Mouse (Mus musculus): ENCODE data around the gene Lrrc7. TPM values are rescaled to one million over a fixed set of nuclear protein-coding genes. Genes with fewer than 3 reads are reported as not detected.

Gene Lrrc7
- polyA plus RNA-seq, 1 experiment from 2014 or later, result 0.05 TPM

- ATAC-seq (ENCODE audit: insufficient read depth), result no peak
Measured at GRCm38 (mm10) chr3:158065256-158065655, 496.8 kb downstream of the Lrrc7 start.

GRCm38 (mm10) chr3:158061811-158062523 lies 500.1 kb downstream of the Lrrc7 start:
- no peak overlapping the region for H3K4me2 ChIP-seq
- peaks cover 45% of the 10 kb centered on the region for H3K36me3 ChIP-seq (replicated peaks)
- ATAC-seq (ENCODE audit: insufficient read depth), result peak; percentile 72
- WGBS (ENCODE audit: insufficient replicate concordance), result 64% methylated on average over 5 of the region's 5 CpGs
- H3K27me3 ChIP-seq, result no peaks in the 10 kb centered on the region
- H3K9ac ChIP-seq, result no peak overlapping the region
- 0 out of 2 replicates have a peak overlapping the region, but pooled peaks have one; percentile 31 for H3K27ac ChIP-seq (replicated peaks)
- no peaks in the 10 kb centered on the region for H3K9me3 ChIP-seq (replicated peaks)
- no peak overlapping the region for H3K4me3 ChIP-seq (replicated peaks)
- H3K4me1 ChIP-seq (replicated peaks), result no peaks in the 10 kb centered on the region

More at GRCm38 (mm10) chr3:158065256-158065655, 496.8 kb downstream of the Lrrc7 start:
- Histone ChIP-seq H3K9me3 (replicated peaks) (no peaks in the 10 kb centered on the region), H3K36me3 (replicated peaks) (peaks cover 19% of the 10 kb centered on the region), H3K9ac (no peak overlapping the region), H3K4me3 (replicated peaks) (no peak overlapping the region), H3K27ac (replicated peaks) (no peak overlapping the region), H3K4me1 (replicated peaks) (no peaks in the 10 kb centered on the region), H3K27me3 (no peaks in the 10 kb centered on the region), H3K4me2 (no peak overlapping the region)
- 80% methylated on average over 2 of the region's 2 CpGs for WGBS (ENCODE audit: insufficient replicate concordance)

GRCm38 (mm10) chr3:158060621-158061291 lies 501.3 kb downstream of the Lrrc7 start:
- H3K9ac ChIP-seq, result no peak overlapping the region
- H3K4me3 ChIP-seq (replicated peaks), result no peak overlapping the region
- no peaks in the 10 kb centered on the region for H3K27me3 ChIP-seq
- H3K9me3 ChIP-seq (replicated peaks), result no peaks in the 10 kb centered on the region
- no peaks in the 10 kb centered on the region for H3K4me1 ChIP-seq (replicated peaks)
- H3K4me2 ChIP-seq, result no peak overlapping the region
- 69% methylated on average over 2 of the region's 2 CpGs for WGBS (ENCODE audit: insufficient replicate concordance)
- no peak for ATAC-seq (ENCODE audit: insufficient read depth)
- H3K36me3 ChIP-seq (replicated peaks), result peaks cover 55% of the 10 kb centered on the region
- H3K27ac ChIP-seq (replicated peaks), result no peak overlapping the region

- H3K4me3 ChIP-seq (replicated peaks), result no peak overlapping the region
- no peak for ATAC-seq (ENCODE audit: insufficient read depth)
- no peaks in the 10 kb centered on the region for H3K27me3 ChIP-seq
- H3K9ac ChIP-seq, result no peak overlapping the region
- H3K9me3 ChIP-seq (replicated peaks), result no peaks in the 10 kb centered on the region
- H3K27ac ChIP-seq (replicated peaks), result no peak overlapping the region
- no peaks in the 10 kb centered on the region for H3K4me1 ChIP-seq (replicated peaks)
- peaks cover 29% of the 10 kb centered on the region for H3K36me3 ChIP-seq (replicated peaks)
- H3K4me2 ChIP-seq, result no peak overlapping the region
- 76% methylated on average over 2 of the region's 2 CpGs for WGBS (ENCODE audit: insufficient replicate concordance)
Measured at GRCm38 (mm10) chr3:158049508-158049907, 512.5 kb downstream of the Lrrc7 start.

GRCm38 (mm10) chr3:158040755-158041154 lies 521.3 kb downstream of the Lrrc7 start:
- Histone ChIP-seq H3K9me3 (replicated peaks) (no peaks in the 10 kb centered on the region), H3K9ac (no peak overlapping the region), H3K4me3 (replicated peaks) (no peak overlapping the region), H3K4me1 (replicated peaks) (peaks cover 8% of the 10 kb centered on the region), H3K4me2 (no peak overlapping the region), H3K27ac (replicated peaks) (no peak overlapping the region), H3K36me3 (replicated peaks) (no peaks in the 10 kb centered on the region), H3K27me3 (no peaks in the 10 kb centered on the region)
- ATAC-seq (ENCODE audit: insufficient read depth), result no peak
- 73% methylated on average over 2 of the region's 2 CpGs for WGBS (ENCODE audit: insufficient replicate concordance)

GRCm38 (mm10) chr3:158038106-158038505 lies 523.9 kb downstream of the Lrrc7 start:
- H3K36me3 ChIP-seq (replicated peaks), result no peaks in the 10 kb centered on the region
- ATAC-seq (ENCODE audit: insufficient read depth), result no peak
- peak overlapping the region; percentile 76; the same call in 1 of the 2 replicates for H3K4me2 ChIP-seq
- no peak overlapping the region for H3K9ac ChIP-seq
- H3K9me3 ChIP-seq (replicated peaks), result no peaks in the 10 kb centered on the region
- H3K27me3 ChIP-seq, result no peaks in the 10 kb centered on the region
- 67% methylated on average over 3 of the region's 3 CpGs for WGBS (ENCODE audit: insufficient replicate concordance)
- no peak overlapping the region for H3K27ac ChIP-seq (replicated peaks)
- peak overlapping the region; percentile 29; the same call in 1 of the 2 replicates for H3K4me3 ChIP-seq (replicated peaks)
- peaks cover 18% of the 10 kb centered on the region for H3K4me1 ChIP-seq (replicated peaks)

- Histone ChIP-seq H3K4me2 (peak within 1 kb of the TSS; percentile 76), H3K27ac (replicated peaks) (peak within 1 kb of the TSS; percentile 95), H3K4me3 (replicated peaks) (peak within 1 kb of the TSS; percentile 93), H3K27me3 (no peaks in the 10 kb centered on the region), H3K9ac (peak within 1 kb of the TSS; percentile 83), H3K9me3 (replicated peaks) (no peaks in the 10 kb centered on the region), H3K36me3 (replicated peaks) (no peaks in the 10 kb centered on the region), H3K4me1 (replicated peaks) (peaks cover 29% of the 10 kb centered on the region)
- ATAC-seq (ENCODE audit: insufficient read depth), result peak; percentile 90
- under 1% methylated on average over 55 of the region's 55 CpGs for whole genome bisulfite sequencing (ENCODE audit: insufficient replicate concordance)
Measured at GRCm38 (mm10) chr3:158036329-158036988, 525.6 kb downstream of the Lrrc7 start, which contains the start of the genes Srsf11 and Lrrc40. Gene Srsf11 (minus strand): TSS chr3:158036639. Gene Lrrc40 (plus strand): TSS chr3:158036662.

- peaks cover 29% of the 10 kb centered on the region for H3K4me1 ChIP-seq (replicated peaks)
- H3K27ac ChIP-seq (replicated peaks), result peak overlapping the region; percentile 95
- peak overlapping the region; percentile 83 for H3K9ac ChIP-seq
- no peaks in the 10 kb centered on the region for H3K36me3 ChIP-seq (replicated peaks)
- peak overlapping the region; percentile 76 for H3K4me2 ChIP-seq
- WGBS (ENCODE audit: insufficient replicate concordance), result under 1% methylated on average over 11 of the region's 11 CpGs
- ATAC-seq (ENCODE audit: insufficient read depth), result no peak
- no peaks in the 10 kb centered on the region for H3K9me3 ChIP-seq (replicated peaks)
- H3K4me3 ChIP-seq (replicated peaks), result peak overlapping the region; percentile 93
- H3K27me3 ChIP-seq, result no peaks in the 10 kb centered on the region
Measured at GRCm38 (mm10) chr3:158035866-158036265, 526.2 kb downstream of the Lrrc7 start.
